Comparison of ENCODE assay signal across 8 mouse cellular contexts in genomic region chr3:152395350-152396277, GRCm38 (mm10). TPM values are rescaled to one million over a fixed set of nuclear protein-coding genes. Genes with fewer than 3 reads are reported as not detected.
DNase-seq lines count a peak whose midpoint lies in the region; ATAC-seq and TF ChIP-seq lines count a peak whose summit lies in the region.

TSS of gene Zzz3 (plus strand) at chr3:152395473.

- TF ChIP-seq POLR2A in ES-Bruce4 (IDR thresholded peaks at IDR 0.05; ENCODE audit: insufficient read depth, low read length) = no peak

- H3K4me3 ChIP-seq in ES-Bruce4 (ENCODE audit: low read depth, low read length) = peak within 1 kb of the TSS; percentile 80
- peak within 1 kb of the TSS; percentile 73 for H3K4me3 ChIP-seq in forebrain, embryonic 14.5 days (ENCODE audit: low read depth, low read length)
- H3K4me3 ChIP-seq in neural tube, embryonic 15.5 days (replicated peaks) = peak within 1 kb of the TSS; percentile 81

- peak within 1 kb of the TSS; percentile 86 for H3K27ac ChIP-seq in ES-Bruce4 (ENCODE audit: insufficient read depth, low read length)
- peak within 1 kb of the TSS; percentile 99 for H3K27ac ChIP-seq in forebrain, embryonic 14.5 days (ENCODE audit: low read depth, low read length)
- peak within 1 kb of the TSS; percentile 100 for H3K27ac ChIP-seq in neural tube, embryonic 15.5 days (replicated peaks)

- no peak for TF ChIP-seq EP300 in ES-Bruce4 (IDR thresholded peaks at IDR 0.05; ENCODE audit: insufficient read depth, low read depth, low read length)

- WGBS in forebrain, embryonic 14.5 days = under 1% methylated on average over 79 of the region's 108 CpGs
- under 1% methylated on average over 92 of the region's 108 CpGs for WGBS in neural tube, embryonic 15.5 days

- DNase-seq in forebrain, embryonic 14.5 days (ENCODE audit: low spot score) = peak; percentile 95
- peak; percentile 94 to 96 for DNase-seq in heart, postnatal 14 days
- peak; percentile 90 for DNase-seq in layer of hippocampus, adult 11-12 months (ENCODE audit: low spot score)
- peak; percentile 90 to 93 for DNase-seq in lung, adult 18-20 months
- DNase-seq in testis, postnatal 14 days (ENCODE audit: low spot score) = peak; percentile 91

- intact Hi-C loops in heart, postnatal 14 days (cut with DNase I) = loop anchor here (1.0 to 2.0 kb wide), 2 partner anchors 81 to 354 kb away; no protein-coding TSS in a partner anchor

- peak within 1 kb of the TSS; percentile 84 for H3K4me2 ChIP-seq in forebrain, embryonic 14.5 days (ENCODE audit: low read length)
- H3K4me2 ChIP-seq in neural tube, embryonic 15.5 days = peak within 1 kb of the TSS; percentile 75

- peak within 1 kb of the TSS; percentile 68 for H3K9ac ChIP-seq in ES-Bruce4 (ENCODE audit: low read depth, poor library complexity, severe bottlenecking)
- peak within 1 kb of the TSS; percentile 92 for H3K9ac ChIP-seq in forebrain, embryonic 14.5 days (ENCODE audit: low read length)
- H3K9ac ChIP-seq in neural tube, embryonic 15.5 days (replicated peaks) = peak within 1 kb of the TSS; percentile 90

- no peaks in the 10 kb centered on the region for H3K9me3 ChIP-seq in ES-Bruce4 (replicated peaks; ENCODE audit: control insufficient read depth, insufficient read depth, low read length, poor library complexity, severe bottlenecking)
- H3K9me3 ChIP-seq in forebrain, embryonic 14.5 days (replicated peaks; ENCODE audit: control insufficient read depth, low read length) = no peaks in the 10 kb centered on the region
- H3K9me3 ChIP-seq in neural tube, embryonic 15.5 days (replicated peaks) = no peaks in the 10 kb centered on the region

- peaks cover 3% of the 10 kb centered on the region; the same call in 1 of the 2 replicates for H3K36me3 ChIP-seq in ES-Bruce4 (ENCODE audit: control insufficient read depth, insufficient read depth, low read length, poor library complexity, severe bottlenecking)
- H3K36me3 ChIP-seq in forebrain, embryonic 14.5 days (ENCODE audit: control insufficient read depth, insufficient read depth, low read length) = peaks cover 23% of the 10 kb centered on the region
- no peaks in the 10 kb centered on the region; the same call in 1 of the 2 replicates for H3K36me3 ChIP-seq in neural tube, embryonic 15.5 days

- no peaks in the 10 kb centered on the region for H3K27me3 ChIP-seq in ES-Bruce4 (ENCODE audit: control insufficient read depth, insufficient read depth, low read length, poor library complexity, severe bottlenecking)
- H3K27me3 ChIP-seq in forebrain, embryonic 14.5 days (replicated peaks; ENCODE audit: control insufficient read depth, insufficient read depth, low read length) = no peaks in the 10 kb centered on the region
- no peaks in the 10 kb centered on the region for H3K27me3 ChIP-seq in neural tube, embryonic 15.5 days (replicated peaks)

- ATAC-seq in cerebellum, adult (ENCODE audit: insufficient number of reproducible peaks, low FRiP score, low TSS enrichment) = peak; percentile 90
- ATAC-seq in forebrain, embryonic 14.5 days = peak; percentile 93
- ATAC-seq in neural tube, embryonic 15.5 days (ENCODE audit: low FRiP score) = peak; percentile 93

- peak; percentile 56 for TF ChIP-seq CTCF in ES-Bruce4 (IDR thresholded peaks at IDR 0.05; ENCODE audit: low read depth, low read length)

- H3K4me1 ChIP-seq in ES-Bruce4 (ENCODE audit: control insufficient read depth, insufficient read depth, low read length) = peaks cover 6% of the 10 kb centered on the region
- peaks cover 12% of the 10 kb centered on the region; the same call in 1 of the 2 replicates for H3K4me1 ChIP-seq in forebrain, embryonic 14.5 days (ENCODE audit: control insufficient read depth, insufficient read depth, low read length)
- H3K4me1 ChIP-seq in neural tube, embryonic 15.5 days = peaks cover 34% of the 10 kb centered on the region

RNA-seq across cellular contexts. Expression of gene Zzz3, which starts in this region (rescaled TPM):
- 58.4 and 59.5 TPM in 2 replicates for polyA plus RNA-seq in ES-Bruce4 (2011; ENCODE audit: insufficient read depth, insufficient read length, low read depth, missing spikeins)
- 42.1 and 44.0 TPM in 2 replicates for polyA plus RNA-seq in forebrain, embryonic 14.5 days (2014; fragmentation: Nextera tagmentation; extraction: Ambion mirVana)
- total RNA-seq in heart, postnatal 14 days (2021) = 10 to 100 TPM; 22.5 to 29.3 TPM
- 23.4 and 27.5 TPM in 2 replicates for polyA plus RNA-seq in neural tube, embryonic 15.5 days (2015; fragmentation: Nextera tagmentation; extraction: Ambion mirVana)

Comparison
In these comparisons a context has a peak if more than half of its experiments do, and no peak if none do; other contexts are left out.
1. Peak in every context shown above with its lines: DNase-seq, ATAC-seq, H3K4me3 ChIP-seq and H3K27ac ChIP-seq.